Mouse (Mus musculus) c-Kit-positive CD71-positive TER-119-negative erythroid progenitor cells, embryonic 14.5 days (primary cell): ENCODE measurements around the gene Gucy2e.
A peak's percentile ranks its signal among the peaks of the same experiment; 100 is the strongest.

Source experiments
- DNase-seq: peaks from one replicate; pipeline ENCODE4 v3.0.0-alpha.2; 2013; ENCODE audit warnings: low read depth

The Gucy2e gene

DNA sequence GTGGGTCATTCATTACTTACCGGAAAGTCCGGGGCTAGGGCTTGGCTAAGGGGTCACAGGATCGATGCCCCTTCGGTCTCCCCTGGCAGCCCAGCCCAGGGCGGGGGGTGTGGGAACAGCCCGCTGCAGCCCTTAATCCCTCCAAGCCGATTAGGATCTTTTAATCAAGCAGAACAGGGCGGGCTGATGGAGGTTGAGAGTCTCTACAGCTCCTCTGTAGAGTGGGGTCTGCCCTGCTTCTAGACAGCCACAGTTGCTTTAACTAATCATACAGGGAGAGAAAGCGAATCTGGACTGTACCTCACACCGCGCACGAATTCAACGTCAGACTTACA lies at the start of gene Gucy2e:
TSS of gene Gucy2e (minus strand) at position 111 of the 335 bp plus-strand sequence.
- DNase-seq, result no peak

DNA sequence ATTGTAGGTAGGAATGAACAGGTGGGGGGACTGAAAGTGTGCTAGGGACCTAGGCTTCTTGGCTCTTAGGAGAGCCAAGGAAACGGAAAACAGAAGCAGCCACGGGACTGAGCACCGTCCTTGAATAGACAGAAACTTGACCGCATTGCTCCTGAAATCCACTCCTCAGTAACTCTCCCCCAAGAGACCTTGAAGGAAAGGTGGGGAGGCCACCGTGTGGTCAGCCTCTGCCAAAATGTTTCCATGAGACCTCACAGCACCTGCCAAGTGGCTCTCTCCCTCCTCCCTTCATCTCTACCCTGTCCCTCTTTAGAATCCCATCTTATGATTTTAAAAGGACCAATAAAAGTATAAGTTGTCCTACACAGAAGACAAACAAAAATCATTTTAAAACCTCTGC lies 40.4 kb upstream of the Gucy2e start:
- no peak for DNase-seq

DNA sequence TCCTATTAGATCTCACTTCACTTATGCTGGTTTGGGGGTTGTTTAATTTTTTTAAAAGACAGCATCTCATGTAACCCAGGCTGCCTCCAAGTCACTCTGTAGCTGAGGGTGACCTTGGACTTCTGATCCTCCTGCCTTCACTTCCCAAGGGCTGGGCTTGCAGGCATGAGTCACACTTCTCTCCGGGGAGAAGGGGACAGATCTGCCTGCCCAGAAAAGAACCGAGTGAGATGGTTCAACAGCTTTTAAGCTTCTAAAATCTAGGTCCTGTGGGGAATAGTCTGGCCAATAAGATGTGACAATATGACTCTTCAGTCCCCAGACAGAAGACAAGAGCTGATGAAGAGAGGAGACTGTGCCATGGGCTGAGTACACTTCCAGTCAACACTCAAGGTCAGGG lies 39.2 kb upstream of the Gucy2e start:
- no peak for DNase-seq

- no peak for DNase-seq
Measured at GRCm38 (mm10) chr11:69275650-69276049, 38.8 kb upstream of the Gucy2e start.

DNA sequence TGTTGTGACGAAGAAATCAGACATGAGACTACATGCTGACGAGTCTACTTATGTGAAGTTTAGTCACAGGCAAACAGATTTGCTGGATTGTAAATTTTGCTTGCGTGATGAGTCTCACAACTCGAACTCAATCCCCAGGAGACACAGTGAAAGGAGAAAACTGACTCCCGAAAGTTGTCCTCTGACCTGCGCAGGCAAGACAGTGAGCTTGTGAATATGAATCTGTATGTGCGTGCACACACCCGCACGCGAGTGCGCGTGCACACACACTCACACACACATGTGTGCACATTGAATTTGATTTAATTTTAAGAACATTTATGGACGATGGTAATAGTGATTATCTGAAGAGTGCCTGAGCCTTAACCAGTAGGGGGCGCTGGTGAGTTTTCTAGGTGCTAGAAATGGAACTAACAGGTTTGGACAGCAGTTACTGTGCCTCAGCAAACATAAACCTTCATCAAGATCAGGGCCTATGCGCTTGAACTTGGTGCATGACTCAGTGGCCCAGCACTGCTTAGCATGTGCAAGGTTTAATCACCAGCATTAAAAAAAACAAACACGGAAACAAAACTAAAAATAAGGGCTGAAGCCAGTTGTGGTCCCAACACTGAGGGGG lies 35.4 kb upstream of the Gucy2e start:
- peak; percentile 80 for DNase-seq

GRCm38 (mm10) chr11:69269575-69269974 lies 32.7 kb upstream of the Gucy2e start:
- peak; percentile 59 for DNase-seq

- DNase-seq, result no peak
Measured at GRCm38 (mm10) chr11:69268100-69268499, 31.3 kb upstream of the Gucy2e start.

DNA sequence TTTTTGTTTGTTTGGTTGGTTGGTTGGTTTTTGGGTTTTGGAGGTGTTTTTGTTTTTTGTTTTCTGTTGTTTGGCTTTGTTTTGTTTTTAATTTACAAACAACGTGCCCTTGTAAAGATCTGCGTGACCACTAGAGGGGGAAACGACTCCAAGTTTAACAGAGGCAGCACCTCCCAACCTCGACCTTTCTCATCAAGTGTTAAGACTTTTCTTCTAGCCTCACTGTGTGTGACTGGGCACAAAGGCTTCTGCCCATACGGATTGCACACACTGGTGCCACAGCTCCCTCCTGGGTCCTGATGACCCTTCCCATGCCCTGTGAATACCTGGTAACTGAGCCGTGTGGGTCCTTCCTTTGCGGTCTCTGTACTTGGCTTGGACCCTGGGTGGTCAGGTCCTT lies 30.5 kb upstream of the Gucy2e start:
- peak; percentile 39 for DNase-seq

GRCm38 (mm10) chr11:69266253-69266652 lies 29.4 kb upstream of the Gucy2e start:
- no peak for DNase-seq

DNA sequence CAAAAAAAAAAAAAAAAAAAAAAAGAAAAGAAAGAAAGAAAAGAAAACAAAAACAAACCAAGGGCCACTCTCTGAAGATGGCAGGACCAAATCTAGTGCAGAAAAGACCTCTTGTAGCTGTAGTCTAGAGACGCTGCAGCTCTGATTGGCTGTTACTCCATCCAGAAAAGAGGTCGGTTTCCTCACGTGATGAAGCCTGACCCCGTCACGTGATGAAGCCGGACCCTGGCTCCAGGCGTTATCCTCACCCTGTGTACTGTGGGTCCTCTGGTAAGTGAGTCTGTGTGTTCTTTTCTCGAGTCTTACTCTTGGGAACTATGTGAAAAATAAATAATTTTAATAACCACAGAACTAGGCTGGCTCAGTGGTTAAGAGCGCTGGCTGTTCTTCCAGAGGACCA lies 28.6 kb upstream of the Gucy2e start:
- DNase-seq, result no peak

DNA sequence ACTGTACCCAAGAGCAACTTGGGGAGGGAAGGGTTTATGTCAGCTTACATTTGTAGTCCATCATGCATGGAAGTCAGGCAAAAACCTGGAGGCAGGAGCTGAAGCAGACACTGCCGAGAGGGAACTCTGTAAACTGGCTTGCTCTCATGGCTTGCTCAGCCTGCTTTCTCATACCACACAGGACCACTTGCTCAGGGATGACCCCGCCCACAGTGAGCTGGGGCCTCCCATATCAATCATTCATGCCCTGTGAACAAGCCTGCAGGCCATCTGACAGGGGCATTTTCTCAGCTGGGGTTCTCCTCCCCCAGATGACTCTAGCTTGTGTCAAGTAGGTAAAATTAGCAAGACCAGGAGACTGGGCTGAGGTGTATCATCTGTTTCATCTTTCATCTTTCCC lies 27.4 kb upstream of the Gucy2e start:
- no peak for DNase-seq

- no peak for DNase-seq
Measured at GRCm38 (mm10) chr11:69260111-69260510, 23.3 kb upstream of the Gucy2e start.

- DNase-seq, result peak; percentile 59
Measured at GRCm38 (mm10) chr11:69258287-69258686, 21.5 kb upstream of the Gucy2e start.

DNA sequence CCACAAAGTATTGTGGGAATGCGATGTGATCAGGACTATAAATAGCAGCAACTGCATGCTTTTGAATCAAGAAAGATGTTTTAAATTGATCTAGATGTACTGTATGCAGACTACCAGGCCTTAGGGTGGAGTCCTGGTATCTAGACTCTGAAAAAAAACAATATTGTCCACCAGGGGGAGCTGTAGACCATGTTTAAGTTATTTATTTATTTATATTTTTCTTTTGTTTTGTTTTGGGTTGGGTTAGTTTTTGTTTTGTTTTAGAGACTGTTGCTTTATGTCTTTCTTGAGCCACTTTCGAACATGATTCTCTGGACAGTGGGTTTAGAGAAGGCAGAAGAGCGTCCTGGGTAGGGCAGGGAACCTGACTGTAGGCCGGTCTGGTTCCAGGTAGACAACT lies 21.0 kb upstream of the Gucy2e start:
- DNase-seq, result peak; percentile 67

GRCm38 (mm10) chr11:69257072-69257471 lies 20.2 kb upstream of the Gucy2e start:
- no peak for DNase-seq

- DNase-seq, result no peak
Measured at GRCm38 (mm10) chr11:69254808-69255207, 18.0 kb upstream of the Gucy2e start.

DNA sequence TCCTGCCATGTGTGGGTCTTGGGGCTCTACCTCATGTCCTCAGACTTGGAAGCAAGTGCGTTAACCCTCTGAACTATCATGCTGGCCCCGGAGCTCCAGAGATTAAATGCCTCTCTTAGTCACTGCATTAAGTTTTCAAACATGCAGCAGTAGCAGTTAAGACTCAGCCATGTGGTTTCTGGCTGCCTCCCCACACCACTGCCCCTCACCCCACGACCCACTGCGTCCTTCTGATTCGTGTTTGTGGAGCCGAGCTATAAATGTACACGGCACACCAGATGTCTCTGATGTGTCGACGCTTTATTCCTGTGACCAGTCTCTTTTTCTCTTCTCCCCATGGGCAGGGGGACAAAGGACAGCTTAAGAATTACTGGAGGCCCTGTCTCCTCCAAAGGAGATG lies 16.3 kb upstream of the Gucy2e start:
- DNase-seq, result no peak

DNA sequence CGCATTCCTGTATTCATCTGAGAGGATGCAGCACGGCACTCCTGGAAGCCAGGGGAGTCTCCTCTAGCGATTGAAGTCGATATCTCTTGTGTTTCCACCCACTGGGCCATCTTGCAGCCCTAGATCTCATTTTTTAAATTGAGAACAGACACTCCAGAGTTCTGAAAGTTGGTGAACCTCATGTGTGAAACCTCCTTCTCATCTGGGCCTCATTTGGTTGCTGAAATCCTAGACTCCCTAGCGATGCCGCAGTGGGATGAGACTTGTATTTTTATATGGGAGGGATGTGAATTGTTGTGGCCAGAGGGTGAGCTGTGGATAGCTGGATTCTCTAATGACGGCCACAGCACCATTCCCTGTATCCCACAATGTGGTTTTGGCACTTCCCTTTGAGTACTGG lies 15.1 kb upstream of the Gucy2e start:
- no peak for DNase-seq

DNA sequence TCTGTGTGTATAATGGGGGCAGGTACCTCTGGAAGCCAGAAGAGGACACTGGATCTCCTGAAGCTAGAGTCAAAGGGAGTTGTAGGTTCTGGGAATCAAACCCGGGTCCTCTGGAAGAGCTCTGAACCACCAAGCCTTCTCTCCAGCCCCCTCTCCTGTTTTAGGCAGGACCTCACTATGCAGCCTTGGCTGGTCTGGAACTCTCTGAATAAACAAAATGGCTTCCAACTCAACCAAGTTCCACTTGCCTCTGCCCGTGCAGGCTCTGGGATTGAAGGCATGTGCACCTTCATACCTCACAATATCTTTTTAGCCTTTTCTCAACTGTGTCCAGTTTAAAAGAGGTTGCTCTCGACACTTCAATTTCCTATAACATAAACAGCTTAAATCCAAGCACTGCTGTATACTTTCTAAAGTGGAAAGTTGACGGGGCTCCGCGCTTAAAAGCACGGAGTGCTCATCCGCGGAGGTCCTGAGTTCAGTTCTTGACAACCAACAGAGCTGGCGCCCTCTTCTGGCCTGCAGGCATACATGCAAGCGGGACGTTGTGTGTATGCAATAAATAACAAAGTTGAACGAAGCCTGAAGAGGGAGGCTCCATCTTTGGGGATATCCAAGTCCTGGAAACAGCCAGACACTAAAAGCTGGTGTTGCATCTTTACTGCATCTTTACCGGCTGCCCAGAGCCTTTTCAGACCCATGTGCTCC lies 14.5 kb upstream of the Gucy2e start:
- no peak for DNase-seq

- DNase-seq, result no peak
Measured at GRCm38 (mm10) chr11:69250106-69250505, 13.3 kb upstream of the Gucy2e start.

DNA sequence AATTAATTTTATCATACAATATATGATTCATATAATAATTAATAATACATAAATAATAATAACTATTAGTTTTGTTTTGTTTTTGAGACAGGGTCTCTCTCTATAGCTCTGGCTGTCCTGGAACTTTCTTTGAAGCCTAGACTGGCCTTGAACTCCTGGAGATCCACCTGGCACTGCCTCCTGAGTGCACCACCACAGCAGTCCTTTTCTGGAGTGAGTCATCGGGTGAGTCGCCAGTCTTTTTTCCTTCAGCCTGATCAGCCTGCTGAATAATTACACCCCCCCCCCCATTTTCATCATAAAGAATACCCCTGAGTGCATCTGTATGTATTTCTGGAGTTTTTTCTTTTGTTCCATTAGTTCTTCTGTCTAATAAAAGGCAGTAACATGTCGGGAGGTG lies 12.3 kb upstream of the Gucy2e start:
- DNase-seq, result no peak

- no peak for DNase-seq
Measured at GRCm38 (mm10) chr11:69245643-69246042, 8.8 kb upstream of the Gucy2e start.

- no peak for DNase-seq
Measured at GRCm38 (mm10) chr11:69244911-69245310, 8.1 kb upstream of the Gucy2e start.
